Mouse (Mus musculus): Measurements from ENCODE around the gene Rbbp4.
A peak's percentile ranks its signal among the peaks of the same experiment; 100 is the strongest.
"Not testable (repeated sequence)": the region's sequence is repeated elsewhere in the genome, so short reads cannot be mapped to it uniquely, and the experiment has no call there.

Gene Rbbp4

DNA sequence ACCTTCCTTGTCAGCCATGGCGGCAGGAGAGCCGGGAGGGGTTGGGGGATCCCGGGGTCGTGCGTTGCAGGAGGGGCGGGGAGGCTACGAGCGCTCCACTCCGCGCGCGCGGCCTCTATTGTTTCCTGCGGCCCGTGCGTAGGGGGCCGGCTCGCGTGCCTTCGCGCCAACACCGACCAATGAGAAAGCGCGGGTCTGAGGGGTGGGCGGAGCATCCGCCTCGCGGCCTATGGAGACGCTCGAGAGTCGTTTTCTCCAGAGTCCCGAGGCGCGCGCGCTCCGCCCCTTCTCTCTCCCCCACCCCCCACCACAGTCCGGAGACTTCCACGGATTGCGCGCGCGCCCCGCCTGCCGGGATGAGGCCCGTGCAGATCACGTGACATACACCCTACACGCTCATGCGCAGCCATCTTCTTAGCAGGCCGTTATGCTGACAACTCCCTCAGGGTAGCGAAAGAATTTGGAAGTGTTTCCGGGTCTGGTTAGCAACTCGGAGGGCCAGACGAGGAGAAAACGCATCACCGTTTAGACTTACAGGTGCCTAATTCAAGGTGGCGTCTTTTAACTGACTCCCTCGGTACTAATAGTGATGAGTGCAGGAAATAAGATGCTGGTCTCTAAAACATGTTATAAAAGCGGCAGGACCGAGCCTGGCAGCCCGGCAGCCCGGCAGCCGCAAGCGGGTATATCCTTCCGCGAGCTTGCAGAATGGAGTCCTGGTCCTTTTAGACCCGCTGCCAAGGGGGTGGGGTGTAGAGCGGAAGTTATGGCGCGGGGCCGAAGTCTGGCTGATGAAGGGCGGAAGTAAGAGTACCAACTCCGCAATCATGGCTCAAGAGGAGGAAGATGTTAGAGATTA is at the start of gene Rbbp4, which contains the start of gene Zbtb8os:
Rbbp4 (minus strand) TSS at position 155 of the 859 bp plus-strand sequence.
Zbtb8os (plus strand) TSS at position 480 of the 859 bp plus-strand sequence.
- DNase-seq (ENCODE audit: extremely low read depth, low read depth), result peak; percentile 96

DNA sequence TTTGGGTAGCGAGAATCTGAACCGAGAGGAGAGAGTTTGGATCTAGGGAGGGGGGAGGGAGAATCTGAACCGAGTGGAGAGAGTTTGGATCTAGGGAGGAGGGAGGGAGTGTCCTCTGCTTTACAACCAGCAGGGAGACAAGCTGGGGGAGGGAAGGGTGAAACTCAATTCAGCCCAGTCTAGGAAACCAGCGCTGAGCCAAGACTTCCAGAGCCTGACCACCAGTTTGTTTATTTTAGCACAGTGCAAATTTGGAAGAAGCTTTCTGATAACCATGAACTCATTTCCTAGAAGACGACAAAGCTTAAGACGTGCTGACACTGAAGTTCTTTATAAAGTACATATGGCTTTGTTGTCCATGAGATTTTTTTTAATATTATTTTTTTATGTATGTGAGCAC is 49.3 kb upstream of the Rbbp4 start:
- DNase-seq (ENCODE audit: extremely low read depth, low read depth), result no peak

DNA sequence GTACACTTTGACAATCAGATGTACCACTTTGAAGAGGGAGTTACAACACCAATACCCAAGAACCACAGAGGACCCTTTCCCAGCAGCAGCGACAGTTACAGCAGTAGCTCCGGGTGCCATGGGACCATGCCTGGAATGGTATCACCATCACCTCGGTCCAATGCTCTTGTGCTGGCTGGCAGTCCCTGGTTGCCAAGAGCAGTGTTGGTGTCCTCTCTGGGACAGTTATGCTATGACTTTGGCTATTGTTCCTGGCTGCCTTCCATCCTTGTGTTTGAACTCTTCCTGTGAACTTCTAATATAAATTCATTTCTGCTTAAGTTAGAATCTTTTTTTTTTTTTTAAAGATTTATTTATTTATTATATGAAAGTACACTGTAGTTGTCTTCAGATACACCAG is 48.4 kb upstream of the Rbbp4 start:
- no peak for DNase-seq (ENCODE audit: extremely low read depth, low read depth)

DNA sequence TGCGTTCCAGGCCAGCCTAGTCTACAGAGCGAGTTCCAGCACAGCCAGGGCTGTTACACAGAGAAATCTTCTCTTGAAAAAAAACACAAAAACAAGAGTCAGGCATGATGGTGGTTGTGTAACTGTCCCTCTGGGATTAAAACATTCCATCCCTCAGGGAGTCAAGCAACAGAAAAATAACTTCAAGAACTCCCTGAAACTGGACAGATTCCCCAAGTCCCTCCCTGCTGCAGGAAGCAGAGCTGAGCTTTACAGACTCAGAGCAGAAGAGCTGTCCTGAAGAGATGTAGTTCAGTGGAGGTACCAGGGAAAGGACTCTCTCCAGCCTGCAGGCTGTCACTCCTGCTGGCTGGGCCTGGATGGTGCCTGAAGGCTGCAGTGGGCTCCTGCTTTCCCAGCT is 47.3 kb upstream of the Rbbp4 start:
- DNase-seq (ENCODE audit: extremely low read depth, low read depth), result no peak

DNA sequence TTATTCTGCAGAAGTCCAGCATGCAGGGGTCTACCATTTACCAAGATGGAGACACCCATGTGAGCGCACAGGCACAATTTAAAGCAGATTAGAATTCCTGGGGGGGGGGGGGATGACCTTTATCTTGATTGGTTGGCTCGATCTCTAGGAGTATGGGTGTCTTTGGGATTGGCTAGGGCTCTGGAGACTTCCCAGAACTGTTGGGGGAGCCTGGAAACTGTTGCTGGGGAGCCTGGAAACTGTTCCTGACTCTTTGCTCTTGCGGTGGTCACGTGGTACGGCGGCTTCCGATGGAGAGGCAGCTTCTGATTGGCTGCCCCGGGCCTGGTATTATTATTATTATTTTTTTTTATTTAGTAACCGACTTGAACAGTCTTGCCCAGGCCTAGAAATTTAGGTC is 46.9 kb upstream of the Rbbp4 start:
- no peak for DNase-seq (ENCODE audit: extremely low read depth, low read depth)

DNA sequence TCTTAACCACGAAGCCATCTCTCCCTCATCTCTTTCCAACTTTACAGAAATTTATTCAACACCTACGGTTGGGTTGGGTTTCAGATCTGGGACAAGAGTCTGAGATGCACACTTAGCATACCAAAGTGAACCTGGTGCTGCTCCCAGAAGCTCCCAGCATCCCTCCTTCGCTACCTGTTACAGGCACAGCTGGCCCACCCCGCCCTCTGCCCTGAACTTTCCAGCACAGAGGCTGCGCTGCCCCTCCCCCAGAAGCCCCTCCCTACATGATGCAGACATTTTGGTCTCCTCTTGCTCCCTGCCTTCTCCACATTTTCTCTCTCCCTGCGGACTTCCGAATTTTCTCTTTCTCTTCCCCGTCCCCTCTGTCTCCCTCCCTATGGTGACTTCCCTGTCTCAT is 46.0 kb upstream of the Rbbp4 start:
- no peak for DNase-seq (ENCODE audit: extremely low read depth, low read depth)

DNA sequence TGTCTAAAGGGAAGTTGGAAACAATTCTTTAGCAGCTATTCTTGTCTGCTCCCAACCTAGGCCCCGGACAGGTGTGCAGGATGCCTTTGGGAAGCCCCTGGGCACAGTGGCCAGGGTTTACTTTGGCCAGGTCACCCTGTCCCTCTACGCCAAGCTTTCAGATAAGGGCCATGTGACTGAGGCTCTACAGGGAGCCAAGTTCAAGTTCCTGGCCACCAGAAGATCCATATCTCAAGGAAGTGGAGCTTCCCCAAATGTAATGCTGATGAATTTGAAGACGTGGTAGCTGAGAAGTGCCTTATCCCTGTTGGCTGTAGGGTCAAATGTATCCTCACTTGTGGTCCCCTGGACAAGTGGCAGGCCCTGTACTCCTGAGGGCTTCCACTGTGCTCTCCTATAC is 44.6 kb upstream of the Rbbp4 start:
- peak; percentile 29 for DNase-seq (ENCODE audit: extremely low read depth, low read depth)

DNA sequence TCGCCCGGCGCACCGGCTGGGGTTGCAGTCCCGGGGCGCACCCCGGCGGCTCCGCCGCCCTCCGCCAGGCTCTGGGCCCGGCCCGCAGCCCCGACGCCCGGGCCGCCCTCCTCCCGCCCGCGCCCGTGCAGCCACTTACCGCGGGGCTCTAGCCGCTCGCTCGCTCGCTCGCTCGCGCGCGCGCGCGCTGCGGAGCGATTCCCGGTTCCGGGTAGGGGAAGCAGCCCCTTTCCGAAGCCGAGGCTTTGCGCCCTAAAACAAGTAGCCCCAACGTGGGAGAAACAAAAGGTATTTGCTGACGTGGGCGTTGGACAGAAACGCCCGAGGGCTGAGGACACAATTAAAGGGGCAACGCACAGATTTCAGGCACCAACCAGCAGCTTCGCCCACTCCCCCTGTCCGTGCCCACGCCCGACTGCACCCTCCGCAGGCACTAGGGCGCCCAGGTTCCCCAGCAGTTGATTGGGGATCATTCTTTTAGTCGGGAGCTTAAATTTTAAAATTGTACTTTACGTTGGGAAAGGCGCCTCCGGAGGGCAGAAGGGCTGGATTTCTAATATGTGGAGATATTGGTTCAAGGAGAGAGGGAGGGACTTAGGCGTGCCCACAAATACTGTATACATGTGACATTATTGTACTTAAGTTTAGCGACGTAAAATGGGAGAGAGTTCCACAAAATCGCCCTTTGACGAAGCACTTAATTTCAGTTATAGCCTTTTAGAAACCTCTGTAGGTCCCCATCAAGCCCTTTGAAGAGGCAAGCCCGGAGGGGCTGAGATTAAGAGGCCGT is 42.6 kb upstream of the Rbbp4 start, which contains the start of gene Zbtb8a:
Zbtb8a (minus strand) TSS at position 516 of the 790 bp plus-strand sequence.
- DNase-seq (ENCODE audit: extremely low read depth, low read depth), result peak; percentile 15

DNA sequence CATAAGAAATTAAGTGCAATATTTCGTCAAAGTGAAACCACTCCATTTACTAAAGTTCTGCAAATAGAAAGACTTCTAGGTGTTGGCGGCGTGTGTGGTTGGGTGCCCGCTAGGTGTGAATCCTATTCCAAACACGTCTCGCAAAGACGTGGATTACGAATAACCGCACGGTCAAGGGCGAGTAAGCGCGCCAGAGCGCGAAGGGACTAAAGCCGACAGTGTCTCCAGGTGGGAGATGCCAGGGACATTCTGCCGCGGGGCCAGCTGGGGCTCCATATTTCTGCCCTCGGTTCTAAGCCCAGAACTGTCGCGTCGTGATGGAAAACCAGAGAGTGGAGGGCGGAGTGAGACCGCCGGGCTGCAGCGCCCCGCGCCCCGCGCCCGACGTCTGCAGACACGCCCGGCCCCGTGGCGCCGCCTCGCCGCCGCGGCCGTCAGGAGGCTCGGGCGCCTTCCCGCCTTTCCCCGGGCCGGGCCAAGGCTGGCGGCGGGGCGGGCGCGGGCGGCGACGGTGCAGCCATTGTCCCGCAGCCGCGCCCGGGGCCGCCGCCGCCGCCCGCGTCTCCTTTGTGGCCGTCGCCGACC is 41.9 kb upstream of the Rbbp4 start:
- DNase-seq (ENCODE audit: extremely low read depth, low read depth), result peak; percentile 26

DNA sequence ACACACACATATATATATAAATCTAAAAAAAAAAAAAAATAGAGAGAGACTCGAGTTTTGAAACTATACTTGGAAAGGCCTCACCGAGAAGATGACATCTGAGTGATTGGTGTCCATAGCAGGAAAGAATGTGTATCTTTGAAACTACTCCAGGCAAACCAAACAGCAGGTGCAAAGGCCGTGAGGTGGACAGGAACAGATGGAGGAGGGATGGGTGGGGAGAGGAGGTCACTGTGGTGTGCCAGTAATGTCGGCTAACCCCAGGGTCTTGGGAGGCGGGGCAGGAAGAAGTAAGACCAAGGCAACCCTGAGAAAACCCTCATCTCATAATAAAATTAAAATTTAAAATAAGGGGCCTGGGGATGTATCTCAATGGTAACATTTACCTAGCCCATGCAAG is 40.7 kb upstream of the Rbbp4 start:
- no peak for DNase-seq (ENCODE audit: extremely low read depth, low read depth)

DNA sequence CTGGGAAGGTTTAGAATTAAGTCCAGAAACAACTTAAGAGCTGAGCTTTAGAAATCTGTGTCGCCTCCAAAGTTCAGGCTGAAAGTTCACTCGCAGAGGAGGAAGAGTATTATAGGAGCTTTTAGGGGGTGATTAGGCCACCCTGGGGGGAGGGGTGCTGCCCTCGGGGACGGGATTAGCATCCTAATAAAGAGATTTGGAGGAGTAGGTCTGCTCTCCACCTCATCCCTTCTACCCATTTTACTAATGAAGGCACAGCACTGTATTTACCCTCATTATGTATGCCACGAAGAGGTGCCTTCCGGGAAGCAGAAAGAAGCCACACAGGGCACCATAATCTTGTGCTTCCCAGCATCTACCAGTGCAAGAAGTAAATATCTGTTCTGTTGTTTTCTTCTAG is 39.8 kb upstream of the Rbbp4 start:
- no peak for DNase-seq (ENCODE audit: extremely low read depth, low read depth)

DNA sequence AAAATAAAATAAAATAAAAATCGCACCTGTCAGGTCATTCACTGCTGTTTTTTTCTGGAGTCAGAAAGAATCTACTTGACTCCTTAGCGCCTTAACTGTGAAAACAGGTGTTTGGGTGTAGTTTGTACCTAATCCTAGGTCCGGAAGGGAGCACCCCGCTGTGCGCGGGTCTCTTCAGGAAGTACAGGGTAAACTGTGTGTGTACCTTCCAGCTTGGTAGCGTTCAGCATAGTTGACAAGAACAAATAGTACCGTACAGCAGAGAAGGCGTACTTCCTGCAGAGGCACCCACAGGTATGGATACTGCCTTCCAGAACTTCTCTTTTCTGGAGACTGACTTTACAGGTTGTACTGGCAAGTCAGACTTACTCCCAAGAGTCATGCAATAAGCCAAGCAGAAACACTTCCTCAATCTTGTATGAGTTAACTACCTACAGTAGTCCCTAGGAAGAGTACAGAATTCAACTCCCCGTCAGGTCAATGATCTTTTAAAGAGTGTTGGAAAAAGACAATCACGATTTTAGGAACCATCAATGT is 39.1 kb upstream of the Rbbp4 start:
- DNase-seq (ENCODE audit: extremely low read depth, low read depth), result peak; percentile 15

DNA sequence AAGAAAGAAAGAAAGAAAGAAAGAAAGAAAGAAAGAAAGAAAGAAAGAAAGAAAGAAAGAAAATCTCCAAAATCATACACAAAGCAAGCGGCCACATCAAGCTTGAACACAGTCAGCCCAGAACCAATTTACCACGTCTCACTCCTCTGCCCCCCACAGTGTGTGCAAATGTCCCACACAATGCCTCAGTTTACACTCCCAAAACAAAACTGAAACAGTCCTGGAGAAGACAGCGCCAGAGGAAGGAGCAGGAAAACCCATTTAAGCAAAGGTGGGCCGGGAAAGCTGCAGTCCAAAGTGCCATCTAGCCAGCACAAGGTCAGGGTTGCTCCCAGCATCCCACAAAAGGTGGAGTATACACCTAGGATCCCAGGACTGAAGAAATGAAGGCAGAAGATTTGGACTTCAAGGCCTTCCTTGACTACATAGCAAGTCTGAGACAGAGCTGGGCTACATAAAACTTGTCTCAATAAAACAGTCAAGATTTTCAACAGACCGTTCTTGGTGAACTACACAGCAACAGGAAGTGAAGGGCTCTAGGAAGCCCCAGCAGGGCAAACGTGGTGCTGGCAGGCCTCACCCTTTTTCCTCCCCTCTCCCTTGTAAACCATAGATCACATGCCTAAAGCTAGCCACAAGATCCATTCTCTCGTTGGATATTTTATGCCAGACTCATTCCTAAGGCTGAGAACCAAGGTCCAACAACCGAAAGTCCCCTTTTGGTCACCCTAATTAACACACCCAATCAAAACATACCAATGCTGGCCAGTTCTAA is 38.2 kb upstream of the Rbbp4 start:
- DNase-seq (ENCODE audit: extremely low read depth, low read depth), result no peak

DNA sequence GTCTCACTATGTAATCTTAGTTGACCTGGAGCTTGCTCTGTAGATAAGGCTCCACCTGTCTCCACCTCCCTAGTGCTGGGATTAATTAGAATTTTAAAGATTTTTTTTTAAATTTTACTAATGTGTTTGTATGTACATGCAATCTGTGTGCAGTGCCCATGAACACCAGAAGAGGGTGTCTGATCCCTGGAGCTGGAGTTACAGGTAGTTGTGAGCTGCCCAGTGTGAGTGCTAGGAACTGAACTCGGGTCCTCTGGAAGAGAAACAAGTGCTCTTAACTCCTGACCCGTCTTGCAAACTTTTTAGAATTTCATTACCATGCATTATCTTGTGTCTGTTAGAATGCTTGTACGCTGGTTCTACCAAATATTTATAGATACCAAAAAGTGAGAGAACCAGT is 36.2 kb upstream of the Rbbp4 start:
- DNase-seq (ENCODE audit: extremely low read depth, low read depth), result no peak

DNA sequence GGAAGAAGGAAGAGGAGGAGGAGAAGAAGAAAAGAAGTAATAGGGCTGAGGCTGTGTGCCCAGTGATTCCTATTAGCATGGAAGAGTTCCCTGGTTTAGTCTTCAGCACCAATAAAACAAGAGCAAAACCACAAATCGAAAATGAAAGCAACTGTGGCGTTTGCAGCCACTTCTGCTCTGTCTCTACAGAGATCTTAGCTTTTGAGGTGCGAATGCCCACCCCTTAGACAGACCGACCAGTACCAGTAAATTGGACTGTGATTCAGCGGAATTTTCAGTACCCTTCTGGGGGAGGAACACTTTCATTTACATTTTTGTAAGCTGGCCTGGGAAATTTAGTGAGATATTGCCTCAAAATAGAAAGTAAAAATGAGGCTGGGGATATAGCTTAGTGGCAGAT is 30.1 kb upstream of the Rbbp4 start:
- DNase-seq (ENCODE audit: extremely low read depth, low read depth), result no peak

DNA sequence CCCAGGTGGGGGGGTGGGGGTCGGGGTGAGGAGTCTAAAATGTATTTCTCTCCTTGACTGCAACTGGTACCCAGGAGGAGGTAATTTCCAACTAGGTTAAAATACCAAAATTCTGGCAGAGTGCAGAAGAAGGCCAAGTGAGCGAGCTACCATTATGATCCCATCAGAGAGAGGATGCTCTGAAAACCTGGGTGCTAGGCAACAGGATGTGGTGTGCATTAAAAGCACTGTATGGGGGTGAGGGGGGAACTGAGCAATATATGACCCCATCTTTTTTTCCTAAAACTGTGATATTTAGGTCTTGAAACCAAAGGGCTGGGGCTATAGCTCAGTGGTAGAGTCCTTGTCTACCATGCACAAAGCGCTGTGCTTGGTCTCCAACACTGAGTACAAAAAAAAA is 29.2 kb upstream of the Rbbp4 start:
- DNase-seq (ENCODE audit: extremely low read depth, low read depth), result no peak

DNA sequence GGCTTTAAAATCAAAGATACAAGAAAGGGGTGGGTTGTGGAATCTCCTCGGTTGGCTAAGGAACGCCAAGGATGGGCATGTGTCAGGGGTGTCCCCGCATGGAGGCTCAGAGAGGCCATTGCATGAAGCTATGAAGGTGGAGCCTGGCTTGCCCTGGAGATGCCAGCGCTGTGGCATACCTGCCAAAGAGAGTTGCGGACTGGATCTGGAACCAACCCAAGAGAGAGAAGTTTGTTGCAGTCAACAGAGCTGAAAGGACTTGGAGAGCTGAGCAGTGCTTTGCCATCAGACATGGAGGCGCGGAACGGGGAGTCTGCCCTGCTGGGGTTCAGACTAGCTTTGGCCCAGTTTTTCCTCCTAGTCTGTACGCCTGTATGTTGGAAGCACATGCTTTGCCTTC is 28.3 kb upstream of the Rbbp4 start:
- DNase-seq (ENCODE audit: extremely low read depth, low read depth), result no peak

DNA sequence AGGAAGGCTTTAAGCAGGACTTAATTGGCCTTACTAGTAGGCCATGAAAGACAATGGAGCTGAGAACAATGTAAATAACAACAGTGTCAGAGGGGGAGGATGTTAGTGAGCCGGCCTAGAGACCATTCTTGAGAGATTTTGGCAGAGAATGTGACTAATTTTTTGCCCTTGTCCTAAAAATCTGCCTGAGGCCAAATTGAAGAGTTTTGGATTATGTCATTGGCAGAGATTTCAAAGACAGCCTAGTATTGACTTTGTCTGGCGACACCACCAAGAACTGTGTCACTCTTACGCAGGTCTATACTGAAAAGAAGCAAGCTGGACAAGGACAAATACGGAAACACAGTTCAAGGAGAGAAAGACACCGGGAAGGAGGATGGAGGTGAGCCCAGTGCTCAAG is 27.6 kb upstream of the Rbbp4 start:
- no peak for DNase-seq (ENCODE audit: extremely low read depth, low read depth)

DNA sequence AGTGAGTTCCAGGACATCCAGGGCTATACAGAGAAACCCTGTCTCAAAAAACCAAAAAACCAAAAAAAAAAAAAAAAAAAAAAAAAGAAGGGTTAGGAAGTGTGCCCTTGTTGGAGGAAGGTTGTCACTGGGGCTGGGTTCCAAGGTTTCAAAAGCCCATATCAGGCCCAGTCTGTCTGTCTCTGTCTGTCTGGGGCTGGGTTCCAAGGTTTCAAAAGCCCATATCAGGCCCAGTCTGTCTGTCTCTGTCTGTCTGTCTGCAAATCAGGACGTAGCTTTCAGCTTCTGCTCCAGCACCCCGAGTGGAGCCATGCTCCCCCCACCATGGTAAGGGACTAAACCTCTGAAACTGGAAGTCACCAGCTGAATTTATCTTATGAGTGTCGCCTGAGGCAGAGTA is 27.1 kb upstream of the Rbbp4 start:
- DNase-seq (ENCODE audit: extremely low read depth, low read depth), result not testable (repeated sequence)

DNA sequence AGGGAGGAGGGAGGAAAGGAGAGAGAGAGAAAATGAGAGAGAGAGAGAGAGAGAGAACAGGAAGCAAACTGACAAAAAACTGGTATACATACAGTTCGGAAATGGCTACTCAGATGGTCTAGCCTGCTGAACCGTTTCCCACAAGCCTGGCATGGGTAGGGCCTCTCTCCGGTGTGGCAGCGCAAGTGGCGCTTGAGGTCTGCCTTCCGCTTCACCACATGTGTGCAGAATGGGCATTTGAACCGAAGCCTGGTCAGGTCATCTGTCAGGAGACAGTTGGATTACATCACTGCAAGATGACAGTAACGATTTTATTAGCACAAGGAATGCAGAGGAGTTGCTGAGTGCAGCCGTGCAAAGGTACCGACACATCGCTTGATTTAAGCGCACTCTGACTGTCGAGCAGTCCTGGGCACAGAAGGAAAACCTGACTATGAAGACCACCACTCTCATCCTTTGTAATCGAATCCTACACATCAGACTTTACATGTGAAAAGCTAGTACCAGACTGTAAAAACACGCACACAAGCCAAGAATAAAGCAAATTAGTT is 22.5 kb upstream of the Rbbp4 start:
- no peak for DNase-seq (ENCODE audit: extremely low read depth, low read depth)

DNA sequence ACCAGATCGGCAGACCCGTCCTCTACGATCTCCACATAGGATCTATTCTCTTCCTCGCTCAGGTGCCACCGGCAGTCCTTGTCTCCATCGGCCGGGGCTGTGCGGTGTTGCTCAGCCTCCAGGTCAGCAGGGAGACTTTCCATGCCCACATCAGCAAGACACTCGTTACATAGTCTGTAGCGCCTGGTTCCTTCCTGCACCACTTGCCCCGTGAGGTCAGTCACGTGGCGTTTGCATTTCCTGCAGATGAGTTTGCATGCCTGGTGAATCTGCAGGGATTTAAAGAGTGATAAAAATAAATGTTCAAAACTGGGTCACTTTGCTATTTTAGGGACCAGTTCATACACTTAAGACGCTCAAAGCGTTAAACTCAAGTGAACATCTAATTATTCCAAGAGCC is 19.1 kb upstream of the Rbbp4 start:
- no peak for DNase-seq (ENCODE audit: extremely low read depth, low read depth)

Measured in MEL-GATA-1-ER (cell line).